Mouse (Mus musculus) E14TG2a.4 (cell line): ENCODE results near the gene Fam104a.

Source experiments
- H3K27me3 ChIP-seq: 2 replicates; pipeline ENCODE4 v1.6.1; 2014; ENCODE audit warnings: low read length, control low read depth; ENCODE audit not compliant: insufficient read depth
- H3K36me3 ChIP-seq: 2 replicates; pipeline ENCODE4 v1.6.1; 2014; ENCODE audit warnings: low read length, control low read depth; ENCODE audit not compliant: insufficient read depth
- H3K4me1 ChIP-seq: replicated peaks from 2 replicates; pipeline ENCODE4 v1.6.1; 2014; ENCODE audit warnings: low read depth, low read length, control low read depth
- H3K4me3 ChIP-seq: replicated peaks from 2 replicates; pipeline ENCODE4 v1.5.1; 2014; ENCODE audit warnings: mild to moderate bottlenecking, low read length
- H3K9me3 ChIP-seq: 2 replicates; pipeline ENCODE4 v1.6.1; 2014; ENCODE audit warnings: low read length, control low read depth
- CTCF ChIP-seq: conservative IDR thresholded peaks from 2 replicates; pipeline ENCODE4 v1.5.1; 2014; ENCODE audit warnings: low read length
- NANOG ChIP-seq: IDR thresholded peaks from 2 replicates; pipeline ENCODE4 v1.6.1; 2014; ENCODE audit warnings: borderline replicate concordance, low read length, mixed read lengths
- POU5F1 ChIP-seq: IDR thresholded peaks from 2 replicates; pipeline ENCODE4 v1.6.1; 2014; ENCODE audit warnings: low read length, borderline replicate concordance

The Fam104a gene

GRCm38 (mm10) chr11:113683957-113684706, at the start of gene Fam104a, which contains the start of gene D11Wsu47e:
Fam104a (minus strand) TSS chr11:113684155.
D11Wsu47e (plus strand) TSS chr11:113684412.
- Histone ChIP-seq H3K36me3 (peaks cover 22% of the 10 kb centered on the region), H3K4me1 (peaks cover 80% of the 10 kb centered on the region), H3K27me3 (no peaks in the 10 kb centered on the region), H3K9me3 (no peaks in the 10 kb centered on the region), H3K4me3 (peak within 1 kb of the TSS; percentile 98)
- no peak for TF ChIP-seq CTCF
- no peak for TF ChIP-seq NANOG
- no peak for TF ChIP-seq POU5F1

DNA sequence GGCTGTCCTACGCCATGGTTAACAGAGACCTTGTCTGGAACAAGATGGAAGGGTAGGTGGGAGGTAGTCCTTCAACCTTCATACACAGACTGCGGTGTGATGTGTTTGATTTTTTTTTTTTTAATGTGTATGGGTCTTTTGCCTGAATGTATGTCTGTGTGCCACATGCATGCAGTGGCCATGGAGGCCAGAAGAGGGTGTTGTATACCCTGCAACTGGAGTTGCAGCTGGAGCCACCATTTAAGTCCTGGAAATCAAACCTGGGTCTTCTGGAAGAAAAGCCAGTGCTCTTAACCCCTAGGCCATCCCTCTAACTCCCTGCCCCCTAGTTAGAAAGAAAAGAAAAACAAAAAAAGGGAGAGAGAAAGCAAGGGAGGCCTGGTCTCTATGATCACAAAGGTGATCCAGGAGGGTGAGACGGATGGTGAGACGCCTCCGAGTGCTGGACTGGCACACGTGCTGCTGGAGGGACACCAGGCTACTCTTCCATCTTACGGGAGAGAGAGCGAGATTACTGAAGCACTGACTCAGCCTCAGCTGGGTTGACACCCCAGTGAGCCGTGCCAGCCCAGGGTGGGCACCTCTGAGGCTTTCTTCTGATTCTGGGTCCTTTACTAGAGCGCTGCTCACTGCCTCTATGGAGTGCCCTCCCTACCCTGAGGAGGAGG, 48.1 kb upstream of the Fam104a start:
- peaks cover 99% of the 10 kb centered on the region for H3K4me1 ChIP-seq
- H3K9me3 ChIP-seq = peaks cover 3% of the 10 kb centered on the region; the same call in 1 of the 2 replicates
- no peak overlapping the region for H3K4me3 ChIP-seq
- peaks cover 90% of the 10 kb centered on the region for H3K36me3 ChIP-seq
- H3K27me3 ChIP-seq = no peaks in the 10 kb centered on the region
- no peak for TF ChIP-seq CTCF
- TF ChIP-seq NANOG = no peak
- TF ChIP-seq POU5F1 = no peak

DNA sequence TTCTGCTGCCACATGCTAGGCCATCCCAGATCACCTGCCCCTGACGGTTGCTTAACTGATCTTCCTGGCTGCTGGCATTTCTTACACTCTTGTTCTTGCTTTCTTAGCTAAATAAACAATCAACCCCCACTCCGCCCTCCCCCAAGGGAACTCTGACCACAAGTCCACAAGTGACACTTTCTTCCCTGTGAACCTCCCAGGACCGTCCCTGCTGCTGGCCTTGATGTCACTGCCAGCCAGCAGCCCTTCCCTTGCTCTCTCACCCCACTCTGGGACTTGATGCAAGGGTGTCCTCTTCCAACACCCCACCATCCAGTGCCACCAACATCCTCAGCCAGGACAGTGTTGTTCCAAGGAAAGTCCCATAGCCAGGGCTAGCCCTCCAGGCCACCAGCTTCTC, 46.9 kb upstream of the Fam104a start:
- TF ChIP-seq NANOG (no peak), CTCF (no peak), POU5F1 (no peak)
- H3K9me3 ChIP-seq = no peaks in the 10 kb centered on the region

DNA sequence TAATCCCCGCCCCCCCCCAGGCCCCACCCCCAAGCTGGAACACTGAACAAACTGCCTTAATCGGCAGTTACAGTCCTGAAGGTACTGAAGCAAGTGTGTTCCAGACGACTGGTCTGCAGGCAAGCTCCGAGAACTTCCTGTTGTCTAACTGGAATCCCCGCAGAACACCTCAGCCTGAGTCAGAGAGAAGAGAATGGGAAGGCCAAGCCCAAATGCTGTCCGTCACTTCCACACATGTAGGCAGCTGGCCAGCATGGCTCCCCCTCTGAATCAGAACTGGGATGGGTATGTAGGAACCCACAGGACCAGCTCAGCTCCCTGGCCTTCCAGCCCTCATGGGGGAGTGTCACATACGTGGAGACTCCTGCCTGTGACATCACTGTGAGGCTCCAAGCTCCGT, 46.0 kb upstream of the Fam104a start:
- H3K4me3 ChIP-seq = no peak overlapping the region
- peaks cover 85% of the 10 kb centered on the region for H3K36me3 ChIP-seq
- H3K27me3 ChIP-seq = no peaks in the 10 kb centered on the region
- TF ChIP-seq POU5F1 = no peak
- H3K9me3 ChIP-seq = no peaks in the 10 kb centered on the region
- peaks cover 99% of the 10 kb centered on the region for H3K4me1 ChIP-seq

More for the DNA sequence above, 46.9 kb upstream of the Fam104a start:
- H3K36me3 ChIP-seq = peaks cover 90% of the 10 kb centered on the region
- H3K4me1 ChIP-seq = peaks cover 99% of the 10 kb centered on the region
- H3K27me3 ChIP-seq = no peaks in the 10 kb centered on the region
- H3K4me3 ChIP-seq = no peak overlapping the region

- no peak for TF ChIP-seq CTCF
- no peak for TF ChIP-seq NANOG
- no peak for TF ChIP-seq POU5F1
- peaks cover 95% of the 10 kb centered on the region for H3K4me1 ChIP-seq
Measured at GRCm38 (mm10) chr11:113729239-113729638, 45.3 kb upstream of the Fam104a start.

DNA sequence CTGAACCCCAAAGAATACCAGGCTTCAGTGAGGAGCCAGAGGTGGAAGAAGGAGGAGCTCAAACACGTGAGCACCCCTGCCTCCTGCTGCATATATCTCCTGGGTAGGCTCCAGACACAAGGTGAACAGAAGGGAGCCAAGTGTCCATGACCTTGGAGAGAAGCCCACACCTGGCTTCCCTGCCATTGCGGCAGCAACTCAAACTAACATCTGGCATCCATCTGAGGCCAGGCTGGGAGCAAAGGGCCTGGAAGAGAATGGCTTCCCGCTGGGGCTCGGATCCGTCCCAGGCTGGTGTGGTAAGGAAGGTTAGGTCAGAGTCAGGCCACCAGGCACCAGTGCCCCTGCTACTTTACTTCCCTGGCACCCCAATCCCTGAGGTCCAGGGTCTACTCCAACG, 44.0 kb upstream of the Fam104a start:
- H3K27me3 ChIP-seq = peaks cover 7% of the 10 kb centered on the region

More at GRCm38 (mm10) chr11:113729239-113729638, 45.3 kb upstream of the Fam104a start:
- no peaks in the 10 kb centered on the region for H3K27me3 ChIP-seq
- peak overlapping the region; percentile 48 for H3K4me3 ChIP-seq
- no peaks in the 10 kb centered on the region for H3K9me3 ChIP-seq
- H3K36me3 ChIP-seq = peaks cover 85% of the 10 kb centered on the region

DNA sequence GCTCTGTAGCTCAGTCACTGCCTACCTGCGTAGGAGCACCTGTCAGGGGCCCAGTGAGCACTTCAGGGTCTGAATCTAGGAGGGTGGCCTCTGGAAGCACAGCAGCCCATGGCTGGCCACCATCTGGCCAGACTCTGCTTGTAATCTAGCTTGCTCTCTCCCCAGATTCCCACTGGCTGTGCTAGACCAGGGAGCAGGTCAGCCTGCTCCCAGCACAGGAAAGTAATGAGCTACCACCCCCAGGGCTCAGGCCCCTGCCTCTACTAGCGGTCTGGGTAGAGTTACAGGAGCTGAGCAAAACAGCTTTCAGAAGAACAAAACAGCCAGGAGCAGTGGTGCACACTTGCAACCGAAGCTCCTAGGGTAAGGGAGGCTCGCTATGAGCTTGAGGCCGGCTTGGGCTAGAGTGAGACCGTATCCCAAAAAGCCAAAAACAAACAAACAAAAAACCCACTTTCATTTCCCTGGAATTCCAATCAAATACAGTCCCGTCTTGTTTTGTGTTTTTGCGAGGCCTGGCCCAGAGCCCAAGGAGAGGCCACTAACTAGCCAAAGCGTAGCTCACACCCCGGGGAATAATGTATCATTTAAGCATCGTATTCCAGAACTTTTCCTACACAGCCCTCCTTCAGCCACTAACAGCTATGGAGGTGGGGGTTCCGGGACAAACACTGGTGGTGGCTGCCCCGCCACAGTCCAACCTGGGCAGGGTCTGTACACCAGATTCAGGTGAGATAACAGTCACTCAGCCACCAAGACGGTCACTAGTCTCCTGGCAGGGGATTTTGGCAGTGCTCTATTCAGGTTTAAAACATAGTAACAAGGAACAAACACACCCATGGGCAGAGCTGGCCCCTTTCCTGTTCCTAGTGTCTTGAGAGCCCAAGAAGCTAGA, 43.3 kb upstream of the Fam104a start:
- Histone ChIP-seq H3K4me1 (peaks cover 88% of the 10 kb centered on the region), H3K27me3 (peaks cover 12% of the 10 kb centered on the region), H3K4me3 (no peak overlapping the region), H3K9me3 (no peaks in the 10 kb centered on the region), H3K36me3 (peaks cover 65% of the 10 kb centered on the region)
- TF ChIP-seq POU5F1 = no peak
- TF ChIP-seq CTCF = no peak
- TF ChIP-seq NANOG = no peak

More for the DNA sequence above, 44.0 kb upstream of the Fam104a start:
- H3K9me3 ChIP-seq = no peaks in the 10 kb centered on the region
- TF ChIP-seq NANOG (no peak), POU5F1 (no peak), CTCF (no peak)
- peaks cover 88% of the 10 kb centered on the region for H3K4me1 ChIP-seq
- peaks cover 73% of the 10 kb centered on the region for H3K36me3 ChIP-seq
- H3K4me3 ChIP-seq = peak overlapping the region; percentile 48; the same call in 1 of the 2 replicates

DNA sequence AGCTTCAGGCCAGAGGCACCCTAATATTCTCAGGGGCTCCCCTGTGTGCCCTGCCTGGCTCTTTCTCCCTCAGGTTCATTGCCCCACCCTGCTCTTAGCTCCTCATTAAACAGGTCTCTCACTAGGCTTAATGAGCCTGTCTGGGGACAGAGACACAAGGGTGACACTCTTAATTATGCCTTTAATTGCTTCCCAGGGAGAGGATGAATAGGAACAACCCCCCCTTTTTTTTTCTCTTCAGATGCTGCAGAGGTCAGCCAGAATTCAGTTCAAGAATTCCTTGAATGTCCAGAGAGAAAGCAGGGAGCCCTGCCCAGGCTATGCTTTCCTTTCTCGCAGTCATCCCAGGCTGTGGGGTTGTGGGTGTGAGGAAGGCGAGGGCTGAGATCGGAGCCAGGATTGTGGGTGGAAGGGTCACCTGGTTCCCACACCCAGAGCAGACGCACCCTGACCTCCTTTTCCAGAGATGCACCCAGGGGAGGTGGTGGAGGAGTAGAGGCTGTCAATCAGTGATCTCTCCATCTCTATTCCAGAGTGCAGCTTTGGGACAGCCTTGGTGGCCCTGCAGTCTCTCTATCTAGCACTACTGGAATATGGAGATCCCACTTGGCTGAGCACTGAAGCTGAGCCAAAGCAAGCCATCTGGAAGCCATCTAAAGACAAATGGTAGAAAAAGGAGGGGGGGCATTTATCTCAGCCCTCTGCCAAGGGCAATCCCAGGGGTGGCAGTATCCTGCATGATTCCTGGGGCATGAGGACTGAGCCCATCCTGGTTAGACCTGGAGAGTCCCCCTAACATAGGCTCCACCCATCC, 41.5 kb upstream of the Fam104a start:
- Histone ChIP-seq H3K4me3 (no peak overlapping the region), H3K4me1 (peaks cover 79% of the 10 kb centered on the region), H3K27me3 (peaks cover 18% of the 10 kb centered on the region), H3K9me3 (no peaks in the 10 kb centered on the region), H3K36me3 (peaks cover 48% of the 10 kb centered on the region)
- no peak for TF ChIP-seq POU5F1
- TF ChIP-seq NANOG = no peak
- TF ChIP-seq CTCF = no peak
